Comparison of ENCODE assay signal across 8 mouse cellular contexts in genomic region chr11:98348083-98348961, GRCm38 (mm10). TPM values are rescaled to one million over a fixed set of nuclear protein-coding genes. Genes with fewer than 3 reads are reported as not detected.
DNase-seq lines count a peak whose midpoint lies in the region; ATAC-seq and TF ChIP-seq lines count a peak whose summit lies in the region.

TSS of gene Ppp1r1b (plus strand) at chr11:98348404.

- DNase-seq in B cell, adult 2 months, result peak; percentile 58 to 61
- peak; percentile 69 for DNase-seq in Muller cell, postnatal 12 days (ENCODE audit: inconsistent ontology term)
- DNase-seq in hindbrain, embryonic 10.5 days (ENCODE audit: low spot score), result peak; percentile 49
- DNase-seq in layer of hippocampus, adult 2 months (ENCODE audit: low spot score in 2 of 2), result peak; percentile 77 to 80
- peak; percentile 56 for DNase-seq in lung, embryonic 14.5 days
- DNase-seq in right cerebral cortex, postnatal 14 days, result peak; percentile 71
- no peak for DNase-seq in MN1 (ENCODE audit: low spot score)

- WGBS in embryonic facial prominence, embryonic 13.5 days, result under 1% methylated on average over 55 of the region's 55 CpGs
- under 1% methylated on average over 55 of the region's 55 CpGs for WGBS in hindbrain, embryonic 10.5 days
- under 1% methylated on average over 54 of the region's 55 CpGs for WGBS in lung, embryonic 14.5 days

- peaks cover 15% of the 10 kb centered on the region for H3K4me1 ChIP-seq in embryonic facial prominence, embryonic 13.5 days
- H3K4me1 ChIP-seq in hindbrain, embryonic 10.5 days (replicated peaks), result peaks cover 43% of the 10 kb centered on the region
- peaks cover 4% of the 10 kb centered on the region; the same call in 1 of the 2 replicates for H3K4me1 ChIP-seq in lung, embryonic 14.5 days (ENCODE audit: insufficient read depth)

- ATAC-seq in embryonic facial prominence, embryonic 13.5 days (ENCODE audit: insufficient number of reproducible peaks, insufficient read depth, low FRiP score, low TSS enrichment, low read depth), result no peak
- peak; percentile 75 for ATAC-seq in lung, embryonic 14.5 days (ENCODE audit: insufficient read depth)

- H3K27ac ChIP-seq in embryonic facial prominence, embryonic 13.5 days, result no peak within 1 kb of the TSS
- peak within 1 kb of the TSS; percentile 9; the same call in 1 of the 2 replicates for H3K27ac ChIP-seq in hindbrain, embryonic 10.5 days
- H3K27ac ChIP-seq in layer of hippocampus, adult 2 months, result peak within 1 kb of the TSS; percentile 88
- H3K27ac ChIP-seq in lung, embryonic 14.5 days (ENCODE audit: low read depth), result no peak within 1 kb of the TSS

- H3K9me3 ChIP-seq in embryonic facial prominence, embryonic 13.5 days, result no peaks in the 10 kb centered on the region
- no peaks in the 10 kb centered on the region for H3K9me3 ChIP-seq in hindbrain, embryonic 10.5 days
- H3K9me3 ChIP-seq in lung, embryonic 14.5 days (ENCODE audit: low read depth, low read length), result no peaks in the 10 kb centered on the region

- peak within 1 kb of the TSS; percentile 93 for H3K4me2 ChIP-seq in embryonic facial prominence, embryonic 13.5 days
- H3K4me2 ChIP-seq in lung, embryonic 14.5 days, result peak within 1 kb of the TSS; percentile 82

- peak within 1 kb of the TSS; percentile 53 for H3K4me3 ChIP-seq in embryonic facial prominence, embryonic 13.5 days
- peak within 1 kb of the TSS; percentile 64 for H3K4me3 ChIP-seq in hindbrain, embryonic 10.5 days
- peak within 1 kb of the TSS; percentile 79 for H3K4me3 ChIP-seq in layer of hippocampus, adult 2 months
- peak within 1 kb of the TSS; percentile 45 for H3K4me3 ChIP-seq in lung, embryonic 14.5 days (ENCODE audit: low read depth, low read length)

- TF ChIP-seq CTCF in layer of hippocampus, adult 2 months (conservative IDR thresholded peaks at IDR 0.05), result peak; percentile 10; the same call in 1 of the 2 replicates
- no peak for TF ChIP-seq CTCF in lung, embryonic 14.5 days (IDR thresholded peaks at IDR 0.05; ENCODE audit: low read depth)

- no peaks in the 10 kb centered on the region for H3K36me3 ChIP-seq in embryonic facial prominence, embryonic 13.5 days
- no peaks in the 10 kb centered on the region for H3K36me3 ChIP-seq in hindbrain, embryonic 10.5 days
- H3K36me3 ChIP-seq in lung, embryonic 14.5 days (ENCODE audit: insufficient read depth), result no peaks in the 10 kb centered on the region

- H3K9ac ChIP-seq in embryonic facial prominence, embryonic 13.5 days, result peak within 1 kb of the TSS; percentile 70
- peak within 1 kb of the TSS; percentile 43 for H3K9ac ChIP-seq in lung, embryonic 14.5 days

- peaks cover 96% of the 10 kb centered on the region for H3K27me3 ChIP-seq in embryonic facial prominence, embryonic 13.5 days
- peaks cover 100% of the 10 kb centered on the region for H3K27me3 ChIP-seq in hindbrain, embryonic 10.5 days (ENCODE audit: insufficient read depth, poor library complexity, severe bottlenecking)
- peaks cover 81% of the 10 kb centered on the region for H3K27me3 ChIP-seq in lung, embryonic 14.5 days (ENCODE audit: insufficient read depth, low read length)

RNA-seq across cellular contexts. Expression of gene Ppp1r1b, which starts in this region (rescaled TPM):
- polyA plus RNA-seq in embryonic facial prominence, embryonic 13.5 days (2015; fragmentation: Nextera tagmentation; extraction: Ambion mirVana), result 1.2 and 2.0 TPM in 2 replicates
- 1.0 and 1.3 TPM in 2 replicates for polyA plus RNA-seq in hindbrain, embryonic 10.5 days (2016; fragmentation: Nextera tagmentation; extraction: Ambion mirVana)
- 10 to 100 TPM; 55.9 to 56.2 TPM for total RNA-seq in layer of hippocampus, adult 2 months (2021)
- 0.53 and 1.3 TPM in 2 replicates for polyA plus RNA-seq in lung, embryonic 14.5 days (2014; fragmentation: Nextera tagmentation; extraction: Ambion mirVana)

Comparison
In these comparisons a context has a peak if more than half of its experiments do, and no peak if none do; other contexts are left out.
1. H3K27ac ChIP-seq: peak in hindbrain, embryonic 10.5 days (single experiment) and layer of hippocampus, adult 2 months (single experiment); none in embryonic facial prominence, embryonic 13.5 days (single experiment) and lung, embryonic 14.5 days (single experiment).
2. Peak in every context shown above with its lines, with median percentiles within 50 percentile points of each other: H3K4me3 ChIP-seq.